Mouse (Mus musculus): ENCODE results near the gene Vmn1r6. TPM values are rescaled to one million over a fixed set of nuclear protein-coding genes. Genes with fewer than 3 reads are reported as not detected.

Gene Vmn1r6
- not detected in 2 replicates for polyA plus RNA-seq (2012; ENCODE audit: low replicate concordance)

GRCm38 (mm10) chr6:56996943-56997342, at the start of gene Vmn1r6:
Gene Vmn1r6 (plus strand): TSS chr6:56997243.

GRCm38 (mm10) chr6:56969973-56970372, 27.1 kb upstream of the Vmn1r6 start, which contains the start of gene Vmn1r5:
Gene Vmn1r5 (plus strand): TSS chr6:56970273.

DNA sequence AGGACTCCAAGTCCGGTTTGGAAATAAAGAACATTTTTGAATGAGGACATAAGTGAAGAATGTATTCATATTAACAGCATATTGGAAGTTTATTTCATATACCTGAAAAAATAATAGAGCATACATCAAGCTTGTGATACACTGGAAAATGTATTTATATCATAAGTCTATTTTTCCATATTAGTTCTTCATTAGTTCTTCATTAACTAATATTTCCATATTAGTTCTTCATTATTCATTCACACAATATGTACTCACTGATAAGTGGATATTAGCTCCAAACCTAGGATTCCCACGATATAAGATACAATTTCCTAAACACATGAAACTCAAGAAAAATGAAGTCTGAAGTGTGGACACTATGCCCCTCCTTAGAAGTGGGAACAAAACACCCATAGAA, 28.2 kb downstream of the Vmn1r6 start, which contains the start of gene Vmn1r7:
Vmn1r7 (minus strand) TSS at position 101 of the 400 bp plus-strand sequence.

GRCm38 (mm10) chr6:57031984-57032383, 34.9 kb downstream of the Vmn1r6 start, which contains the start of gene Vmn1r8:
Gene Vmn1r8 (plus strand): TSS chr6:57032284.

Other genes with a start within 250 kb of the Vmn1r6 start
- 2.3 and 2.9 TPM in 2 replicates for gene Kbtbd2, start 199.4 kb upstream of the Vmn1r6 start, polyA plus RNA-seq (2012; ENCODE audit: low replicate concordance)
- 0.78 and 1.3 TPM in 2 replicates for gene Fkbp9, start 165.2 kb upstream of the Vmn1r6 start, polyA plus RNA-seq (2012; ENCODE audit: low replicate concordance)
- 41.0 and 91.7 TPM in 2 replicates for gene Nt5c3, start 73.3 kb upstream of the Vmn1r6 start, polyA plus RNA-seq (2012; ENCODE audit: low replicate concordance)
- not detected in 2 replicates for gene Vmn1r4, start 73.2 kb upstream of the Vmn1r6 start, polyA plus RNA-seq (2012; ENCODE audit: low replicate concordance)
- not detected in 2 replicates for gene Vmn1r5, start 27.0 kb upstream of the Vmn1r6 start, polyA plus RNA-seq (2012; ENCODE audit: low replicate concordance)
- gene Vmn1r7, start 28.1 kb downstream of the Vmn1r6 start, polyA plus RNA-seq (2012; ENCODE audit: low replicate concordance), result not detected in 2 replicates
- not detected in 2 replicates for gene Vmn1r8, start 35.0 kb downstream of the Vmn1r6 start, polyA plus RNA-seq (2012; ENCODE audit: low replicate concordance)
- not detected in 2 replicates for gene Vmn1r9, start 69.5 kb downstream of the Vmn1r6 start, polyA plus RNA-seq (2012; ENCODE audit: low replicate concordance)
- gene Vmn1r10, start 112.2 kb downstream of the Vmn1r6 start, polyA plus RNA-seq (2012; ENCODE audit: low replicate concordance), result not detected in 2 replicates
- gene Vmn1r11, start 136.2 kb downstream of the Vmn1r6 start, polyA plus RNA-seq (2012; ENCODE audit: low replicate concordance), result not detected in 2 replicates
- gene Vmn1r12, start 159.7 kb downstream of the Vmn1r6 start, polyA plus RNA-seq (2012; ENCODE audit: low replicate concordance), result not detected in 2 replicates
- gene Vmn1r13, start 206.0 kb downstream of the Vmn1r6 start, polyA plus RNA-seq (2012; ENCODE audit: low replicate concordance), result not detected in 2 replicates
- not detected in 2 replicates for gene Vmn1r14, start 234.4 kb downstream of the Vmn1r6 start, polyA plus RNA-seq (2012; ENCODE audit: low replicate concordance)